Mouse (Mus musculus) brain, embryonic 14.5 days (tissue): ENCODE measurements around the gene Magoh.

Experiments
- CTCF ChIP-seq: fragments of 200-500 bp; IDR thresholded peaks from 2 replicates; pipeline ENCODE4 v1.5.1; 2012; ENCODE audit warnings: inconsistent platforms, mild to moderate bottlenecking, moderate library complexity, borderline replicate concordance; ENCODE audit not compliant: insufficient read depth, insufficient read length; ENCODE audit errors: extremely low read depth
- POLR2A ChIP-seq: fragments of 200-500 bp; IDR thresholded peaks from 2 replicates; pipeline ENCODE4 v1.6.1; 2012; ENCODE audit warnings: mild to moderate bottlenecking, inconsistent platforms, borderline replicate concordance; ENCODE audit not compliant: poor library complexity, insufficient read depth, insufficient read length, severe bottlenecking; ENCODE audit errors: extremely low read depth

DNA sequence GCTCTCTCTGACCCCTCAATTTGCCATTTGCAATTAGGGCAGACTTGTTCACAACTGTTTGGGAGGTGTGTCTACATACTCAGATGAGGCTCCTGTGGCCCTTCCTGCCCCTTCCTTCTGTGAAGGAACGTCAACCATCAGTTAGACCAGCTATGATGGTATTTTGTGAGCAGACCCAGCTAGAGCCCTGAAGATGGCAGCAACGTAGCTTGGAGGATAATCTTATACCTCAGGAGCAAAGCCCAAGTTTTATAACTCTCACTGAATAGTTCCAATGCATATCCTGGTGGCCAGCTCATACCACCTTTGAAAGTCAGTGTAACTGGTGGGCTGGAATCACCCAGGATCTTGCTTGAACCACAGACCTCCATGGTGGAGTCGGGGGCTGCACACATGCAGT, 51.9 kb downstream of the Magoh start:
- TF ChIP-seq POLR2A: no peak
- no peak for TF ChIP-seq CTCF
